Mouse (Mus musculus): ENCODE measurements around the gene AI467606.

The AI467606 gene

DNA sequence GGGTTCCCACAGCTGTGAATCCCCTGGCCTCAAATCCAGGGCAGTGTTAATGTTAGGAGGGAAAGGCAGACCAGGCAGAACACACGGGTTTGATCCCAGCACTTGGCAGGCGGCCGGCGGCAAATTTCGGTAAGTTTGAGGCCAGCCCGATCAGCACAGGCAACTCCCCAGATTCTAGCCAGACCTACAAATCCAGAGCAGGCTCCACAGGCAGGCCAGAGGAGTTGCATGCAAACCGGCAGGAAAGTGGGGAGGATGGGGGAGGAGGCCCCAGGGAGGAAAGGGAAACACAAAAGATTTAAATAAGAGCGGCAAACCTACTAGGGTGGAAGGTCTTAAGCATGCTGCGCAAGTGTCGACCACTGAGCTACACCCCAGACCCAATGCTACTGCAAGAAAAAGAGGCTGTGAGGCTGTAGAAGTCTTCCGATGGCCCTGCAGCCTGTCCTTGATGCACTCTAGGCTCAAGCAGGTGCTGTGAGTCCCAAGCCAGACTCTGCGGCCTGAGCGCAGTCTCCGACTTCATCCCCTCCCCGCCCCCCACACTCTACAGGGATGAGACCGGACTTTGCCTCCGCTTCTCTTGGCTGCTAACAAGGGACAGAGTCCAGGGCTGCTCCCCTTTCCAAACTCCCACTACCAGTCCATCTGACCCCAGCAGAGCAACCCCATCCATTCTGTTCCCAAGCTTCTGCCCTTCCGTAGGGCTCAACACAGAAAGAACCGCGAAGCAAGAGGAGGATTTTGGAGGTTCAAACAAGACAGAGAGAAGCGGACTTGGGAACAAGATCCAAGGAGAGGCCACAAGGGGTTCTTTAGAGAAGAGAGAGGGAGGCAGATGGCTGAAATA is 30.1 kb downstream of the AI467606 start:
- DNase-seq (ENCODE audit: low read depth) = no peak

DNA sequence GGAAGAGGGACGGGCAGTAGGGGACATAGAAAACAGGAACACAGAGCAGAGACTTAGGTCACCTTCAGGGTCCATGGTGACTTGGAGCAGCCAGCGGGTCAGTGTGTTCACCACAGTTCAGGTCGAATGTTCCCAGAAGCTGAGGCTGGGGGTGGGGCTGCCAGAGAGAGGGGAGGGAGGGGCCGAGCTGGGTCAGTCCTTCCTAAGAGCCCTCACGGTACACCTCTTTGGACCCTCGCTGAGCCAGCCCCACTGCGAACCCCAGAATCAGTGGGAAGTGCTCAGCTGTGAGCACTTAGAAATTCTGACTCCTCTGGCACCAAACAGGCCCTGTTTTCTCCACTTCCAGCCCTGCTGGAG is 30.7 kb downstream of the AI467606 start, which contains the start of gene Qprt:
Qprt (minus strand) TSS at position 316 of the 360 bp plus-strand sequence.
- DNase-seq (ENCODE audit: low read depth) = no peak

DNA sequence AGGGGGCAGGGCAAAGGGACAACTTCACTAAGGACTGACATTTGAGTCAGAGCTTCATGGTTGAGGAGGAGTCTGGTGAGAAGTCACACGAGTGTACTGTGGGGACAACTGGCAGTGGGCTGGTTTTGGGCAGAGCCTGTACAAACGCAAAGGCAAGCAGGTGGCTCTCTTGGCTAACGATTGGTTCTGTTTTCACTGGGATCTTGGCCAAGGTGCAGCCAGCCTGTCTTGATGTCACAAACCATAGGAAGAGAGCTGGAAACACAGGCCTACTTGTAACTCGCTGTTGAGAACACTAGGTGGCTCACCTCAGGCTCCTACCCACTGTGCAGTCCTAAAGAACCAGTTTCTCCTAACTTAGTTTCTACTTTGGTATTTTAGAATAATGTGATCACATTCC is 38.5 kb downstream of the AI467606 start:
- DNase-seq (ENCODE audit: low read depth) = no peak

DNA sequence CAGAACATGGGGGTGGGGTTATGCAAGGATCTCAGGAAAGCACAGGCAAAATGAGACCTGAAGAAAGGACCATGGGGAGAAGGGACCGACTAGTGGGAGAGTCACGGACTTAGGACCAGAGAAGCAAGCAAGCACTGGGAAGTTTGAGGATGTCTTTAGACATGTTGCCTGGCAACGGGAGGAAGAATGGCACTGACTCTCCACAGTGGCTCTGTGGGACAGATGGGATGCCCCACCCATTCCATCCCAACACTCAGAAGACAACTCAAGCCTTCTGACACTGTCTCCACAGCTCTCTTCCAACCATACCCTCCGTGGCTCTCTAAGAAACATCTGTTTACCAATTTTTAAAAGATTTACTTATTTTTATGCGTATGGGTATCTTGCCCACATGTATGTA is 42.0 kb downstream of the AI467606 start:
- no peak for DNase-seq (ENCODE audit: low read depth)

DNA sequence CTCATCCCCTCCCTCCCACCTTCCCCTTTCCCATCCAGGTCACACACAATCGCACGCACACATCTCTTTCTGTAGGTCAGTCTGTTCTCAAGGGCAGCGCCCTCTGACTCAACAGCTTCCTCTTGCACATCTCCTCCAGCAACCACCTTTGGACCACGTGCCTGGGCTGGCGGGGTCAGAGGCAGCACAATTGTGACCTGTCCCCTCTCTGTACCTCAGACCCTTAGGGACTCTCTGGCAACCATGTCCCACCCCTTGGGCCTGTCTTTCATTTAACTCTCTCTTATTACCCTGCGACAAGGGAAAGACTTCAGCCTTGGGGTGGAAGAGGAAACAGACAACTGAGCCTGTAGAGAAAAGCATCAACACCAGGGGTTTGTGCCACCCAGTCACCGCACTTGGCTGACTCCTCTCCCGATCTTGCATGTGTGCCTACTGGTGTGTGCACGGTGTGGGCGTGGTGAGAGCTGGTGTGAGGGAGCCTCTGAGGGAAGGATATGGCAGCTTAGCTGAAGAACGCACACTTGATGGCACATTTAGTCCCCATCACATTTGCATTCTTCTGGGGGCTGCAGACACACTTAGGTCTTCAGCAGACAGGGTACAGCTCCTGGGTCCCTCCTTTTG is 43.8 kb downstream of the AI467606 start:
- no peak for DNase-seq (ENCODE audit: low read depth)

DNA sequence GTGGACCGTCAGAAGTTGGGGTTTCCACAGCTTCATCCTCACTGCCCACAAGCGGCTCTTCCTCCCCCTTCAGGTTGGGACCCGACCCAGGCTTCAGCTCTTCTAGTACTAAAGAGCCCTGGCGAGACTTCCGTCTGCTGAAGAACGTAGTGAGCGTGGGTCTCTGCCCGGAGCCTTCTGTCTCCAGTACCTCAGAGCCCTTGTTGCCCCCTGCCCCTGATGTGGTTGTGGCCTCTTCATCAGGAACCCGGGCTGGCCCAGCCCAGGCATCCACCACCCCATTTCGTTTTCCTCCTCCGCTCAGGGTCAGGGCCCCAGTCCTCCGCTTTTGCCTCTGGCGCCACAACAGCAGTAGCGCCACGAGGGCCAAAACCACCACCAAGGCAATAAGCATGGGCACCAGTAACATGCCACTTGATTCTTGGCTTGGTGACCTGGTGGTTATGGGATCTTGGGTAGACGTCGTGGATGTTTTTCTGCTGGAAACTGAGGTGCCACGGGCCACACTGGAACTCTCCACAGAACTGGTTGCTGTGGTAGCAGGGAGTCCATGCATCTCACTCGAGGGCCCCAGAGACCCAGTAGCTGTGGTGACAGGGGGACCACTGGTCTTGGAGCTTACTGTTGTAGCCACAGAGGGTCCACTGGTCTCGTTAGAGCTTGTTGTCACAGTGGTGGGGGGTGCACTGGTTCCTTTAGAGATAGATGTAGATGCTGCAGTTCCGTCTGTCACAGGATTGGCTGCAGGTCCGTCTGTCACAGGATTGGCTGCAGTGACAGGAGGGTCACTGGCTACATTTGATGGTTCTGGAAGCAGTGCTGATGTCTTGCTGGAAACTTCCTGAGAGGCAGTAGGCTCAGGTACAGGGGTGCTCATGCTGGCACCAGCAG is 45.3 kb downstream of the AI467606 start:
- DNase-seq (ENCODE audit: low read depth) = no peak

DNA sequence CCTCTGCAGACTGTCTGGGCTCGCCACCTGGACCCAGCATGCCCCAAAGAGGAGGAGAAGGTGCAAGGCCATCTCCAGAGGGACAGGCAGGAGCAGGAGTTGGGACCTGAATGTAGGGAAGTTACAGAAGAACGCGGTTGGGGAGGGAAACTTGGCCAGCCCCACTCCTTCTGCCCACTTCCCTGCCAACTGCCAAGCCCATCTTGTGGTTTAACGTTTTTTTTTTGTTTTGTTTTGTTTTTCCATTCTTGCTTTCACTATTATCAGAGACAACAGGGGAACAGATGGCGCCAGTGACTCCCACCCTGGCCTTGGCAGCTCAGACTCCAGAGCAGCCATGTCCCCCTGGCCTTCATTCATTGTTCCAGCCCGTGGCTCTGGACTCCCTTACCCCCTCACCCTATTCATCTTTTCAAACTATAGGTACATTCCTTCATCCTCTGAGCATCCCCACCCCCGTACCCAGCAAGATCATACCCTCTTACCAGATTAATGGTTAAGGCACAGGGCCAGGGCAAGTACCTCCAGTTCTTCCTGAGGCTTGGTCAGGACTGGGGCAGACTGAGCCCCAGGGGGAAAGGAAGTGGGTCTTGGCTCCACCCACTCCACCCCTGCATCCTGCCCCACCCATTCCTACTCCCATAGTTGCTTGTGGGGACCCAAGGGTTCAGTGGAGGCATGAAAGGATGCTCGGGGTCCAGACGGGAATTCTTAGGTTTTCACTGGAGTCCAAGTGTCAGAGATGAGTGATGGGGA is 46.3 kb downstream of the AI467606 start, which contains the start of gene Spn:
Spn (minus strand) TSS at position 562 of the 756 bp plus-strand sequence.
- DNase-seq (ENCODE audit: low read depth) = no peak

DNA sequence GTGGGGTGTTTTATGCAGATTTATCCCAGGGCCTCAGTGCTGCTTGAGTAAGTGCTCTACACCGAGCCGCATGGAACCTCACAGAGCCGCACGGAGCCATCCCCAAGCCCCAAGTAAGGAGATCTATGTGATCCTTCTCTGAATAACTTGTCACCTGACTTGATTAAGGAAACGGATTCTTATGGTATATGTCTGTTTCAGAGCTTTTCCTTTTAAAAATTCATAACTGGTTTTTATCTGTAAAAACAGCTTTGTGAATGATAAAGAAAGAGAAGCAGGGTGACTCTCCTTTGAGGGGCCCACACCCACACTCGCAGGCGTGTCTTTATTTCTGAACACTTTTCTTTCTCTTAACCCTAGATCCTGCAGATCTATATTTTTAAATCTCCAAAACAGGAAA is 47.9 kb downstream of the AI467606 start:
- DNase-seq (ENCODE audit: low read depth) = peak; percentile 71

DNA sequence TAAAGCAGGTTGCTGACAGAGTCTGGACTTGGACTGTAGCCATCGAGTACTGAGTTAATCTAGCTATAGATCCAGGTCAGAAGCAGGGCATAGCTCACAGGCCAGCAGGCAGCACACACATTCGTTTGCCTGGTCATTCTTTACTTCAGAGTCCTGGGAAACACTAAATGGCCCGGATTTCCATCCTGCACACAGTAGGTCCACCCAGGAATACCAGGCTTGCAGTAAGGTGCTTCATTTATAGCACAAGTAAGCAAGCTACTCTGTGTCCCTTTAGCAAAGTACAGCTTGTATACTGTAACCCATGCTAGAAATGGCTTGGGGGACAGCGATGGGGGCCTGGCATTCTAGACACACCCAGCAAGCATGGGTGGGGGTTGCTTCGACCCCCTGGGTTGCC is 48.4 kb downstream of the AI467606 start:
- no peak for DNase-seq (ENCODE audit: low read depth)

DNA sequence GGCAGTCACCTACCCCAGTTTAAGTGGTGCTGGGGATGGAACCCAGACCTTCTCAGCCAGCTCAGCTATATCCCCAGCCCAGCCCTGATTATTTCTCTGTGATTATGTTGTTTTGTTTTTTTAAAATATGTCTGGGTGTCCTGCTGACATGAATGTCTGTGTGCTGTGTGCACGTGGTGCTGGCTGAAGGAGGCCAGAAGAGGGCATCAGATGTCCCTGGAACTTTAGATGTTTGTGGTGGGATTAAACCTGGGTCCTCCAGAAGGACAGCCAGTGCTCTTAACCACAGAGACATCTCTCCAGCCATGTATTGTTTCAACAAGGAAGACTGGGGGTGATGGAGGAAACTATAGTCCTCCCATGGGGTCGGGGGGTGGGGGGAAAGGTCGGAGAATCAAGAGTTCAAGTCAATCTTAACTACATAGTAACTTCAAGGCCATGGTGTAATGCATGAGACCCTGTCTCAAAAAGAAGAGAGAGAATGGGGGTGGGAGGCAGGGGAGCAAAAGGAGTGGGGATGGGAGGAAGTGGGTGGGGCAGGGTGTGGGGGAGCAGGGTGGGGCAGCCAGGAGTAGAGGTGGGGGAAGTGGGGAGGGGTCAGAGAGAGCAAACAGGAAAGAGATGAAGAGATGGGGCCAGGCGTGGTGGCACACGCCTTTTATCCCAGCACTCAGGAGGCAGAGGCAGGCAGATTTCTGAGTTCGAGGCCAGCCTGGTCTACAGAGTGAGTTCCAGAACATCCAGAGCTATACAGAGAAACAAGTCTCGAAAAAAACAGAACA is 49.7 kb downstream of the AI467606 start:
- DNase-seq (ENCODE audit: low read depth) = no peak

DNA sequence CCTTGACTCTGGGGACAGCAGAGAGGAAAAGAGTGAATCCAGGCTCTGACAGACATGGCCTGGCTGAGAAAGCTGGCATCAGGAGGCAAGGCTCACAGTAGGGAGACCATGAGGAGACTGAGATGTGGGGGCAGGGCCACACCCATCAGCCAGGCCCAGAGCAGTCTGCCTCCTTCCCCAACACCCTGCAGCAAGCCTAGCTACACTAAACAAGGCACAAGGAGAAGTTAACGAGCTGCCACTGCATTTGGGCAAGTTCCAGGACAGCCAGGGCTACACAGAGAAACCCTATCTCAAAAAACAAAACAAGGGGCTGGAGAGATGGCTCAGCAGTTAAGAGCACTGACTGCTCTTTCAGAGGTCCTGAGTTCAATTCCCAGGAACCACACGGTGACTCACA is 51.1 kb downstream of the AI467606 start:
- DNase-seq (ENCODE audit: low read depth) = no peak

DNA sequence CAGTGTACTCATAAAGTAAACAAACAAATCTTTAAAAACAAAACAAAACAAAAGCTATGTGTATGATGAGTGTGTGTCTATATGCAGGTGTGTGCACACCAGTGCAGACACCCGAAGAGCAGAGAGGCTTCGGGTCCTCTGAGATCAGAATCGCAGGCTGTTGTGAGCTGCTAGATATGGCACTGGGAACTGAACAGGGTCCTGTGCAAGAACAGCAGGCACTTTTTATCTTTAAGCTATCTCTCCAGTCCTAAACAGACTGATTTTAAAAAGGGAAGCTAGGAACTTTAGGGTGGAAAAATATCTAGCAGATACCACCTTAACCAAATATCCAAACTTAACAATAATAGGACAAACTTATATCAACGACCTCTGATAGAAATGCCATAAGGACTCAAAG is 51.5 kb downstream of the AI467606 start:
- no peak for DNase-seq (ENCODE audit: low read depth)
